Mouse (Mus musculus): ENCODE data around the gene Gnb1l. TPM values are rescaled to one million over a fixed set of nuclear protein-coding genes. Genes with fewer than 3 reads are reported as not detected.

Gene Gnb1l
- polyA plus RNA-seq, 1 experiment from 2014 or later = 11.5 TPM

GRCm38 (mm10) chr16:18591047-18592018 lies 92.8 kb downstream of the Gnb1l start:
- Histone ChIP-seq H3K4me1 (peaks cover 36% of the 10 kb centered on the region), H3K4me3 (peak overlapping the region; percentile 16), H3K27me3 (peaks cover 86% of the 10 kb centered on the region), H3K9ac (peak overlapping the region; percentile 18; the same call in 1 of the 2 replicates), H3K4me2 (replicated peaks) (peak overlapping the region; percentile 39), H3K27ac (no peak overlapping the region), H3K9me3 (replicated peaks) (no peaks in the 10 kb centered on the region), H3K36me3 (no peaks in the 10 kb centered on the region)
- 2% methylated on average over 59 of the region's 59 CpGs for WGBS
- ATAC-seq (ENCODE audit: low FRiP score) = no peak

- no peak overlapping the region for H3K27ac ChIP-seq
- H3K9ac ChIP-seq = no peak overlapping the region
- no peak overlapping the region for H3K4me2 ChIP-seq (replicated peaks)
- WGBS = 65% methylated on average over 2 of the region's 2 CpGs
- peaks cover 68% of the 10 kb centered on the region for H3K27me3 ChIP-seq
- H3K4me1 ChIP-seq = peaks cover 20% of the 10 kb centered on the region
- H3K9me3 ChIP-seq (replicated peaks) = no peaks in the 10 kb centered on the region
- no peaks in the 10 kb centered on the region for H3K36me3 ChIP-seq
- no peak for ATAC-seq (ENCODE audit: low FRiP score)
- H3K4me3 ChIP-seq = no peak overlapping the region
Measured at GRCm38 (mm10) chr16:18593930-18594329, 95.4 kb downstream of the Gnb1l start.

GRCm38 (mm10) chr16:18596255-18596654 lies 97.7 kb downstream of the Gnb1l start:
- no peak for ATAC-seq (ENCODE audit: low FRiP score)
- 46% methylated on average over 4 of the region's 5 CpGs for WGBS
- H3K4me1 ChIP-seq = peaks cover 7% of the 10 kb centered on the region
- H3K9ac ChIP-seq = no peak overlapping the region
- peaks cover 45% of the 10 kb centered on the region for H3K27me3 ChIP-seq
- H3K4me2 ChIP-seq (replicated peaks) = no peak overlapping the region
- H3K36me3 ChIP-seq = no peaks in the 10 kb centered on the region
- H3K27ac ChIP-seq = no peak overlapping the region
- H3K4me3 ChIP-seq = no peak overlapping the region
- H3K9me3 ChIP-seq (replicated peaks) = no peaks in the 10 kb centered on the region

GRCm38 (mm10) chr16:18598006-18598405 lies 99.5 kb downstream of the Gnb1l start:
- H3K27ac ChIP-seq = no peak overlapping the region
- H3K27me3 ChIP-seq = peaks cover 29% of the 10 kb centered on the region
- H3K4me1 ChIP-seq = no peaks in the 10 kb centered on the region
- H3K4me3 ChIP-seq = no peak overlapping the region
- H3K9me3 ChIP-seq (replicated peaks) = no peaks in the 10 kb centered on the region
- no peak for ATAC-seq (ENCODE audit: low FRiP score)
- 79% methylated on average over 3 of the region's 3 CpGs for WGBS
- H3K4me2 ChIP-seq (replicated peaks) = no peak overlapping the region
- 0 out of 2 replicates have a peak overlapping the region, but pooled peaks have one; percentile 6 for H3K9ac ChIP-seq
- no peaks in the 10 kb centered on the region for H3K36me3 ChIP-seq

- H3K4me3 ChIP-seq = no peak overlapping the region
- peaks cover 11% of the 10 kb centered on the region; the same call in 1 of the 2 replicates for H3K27me3 ChIP-seq
- no peak overlapping the region for H3K9ac ChIP-seq
- no peaks in the 10 kb centered on the region for H3K9me3 ChIP-seq (replicated peaks)
- H3K27ac ChIP-seq = no peak overlapping the region
- peaks cover 5% of the 10 kb centered on the region for H3K4me1 ChIP-seq
- no peaks in the 10 kb centered on the region for H3K36me3 ChIP-seq
- no peak overlapping the region for H3K4me2 ChIP-seq (replicated peaks)
- WGBS = 54% methylated on average over 7 of the region's 7 CpGs
- no peak for ATAC-seq (ENCODE audit: low FRiP score)
Measured at GRCm38 (mm10) chr16:18601447-18601846, 102.9 kb downstream of the Gnb1l start.

GRCm38 (mm10) chr16:18604267-18604701 lies 105.8 kb downstream of the Gnb1l start:
- Histone ChIP-seq H3K9ac (peak overlapping the region; percentile 23; the same call in 1 of the 2 replicates), H3K4me2 (replicated peaks) (no peak overlapping the region), H3K4me1 (peaks cover 13% of the 10 kb centered on the region), H3K27me3 (peaks cover 18% of the 10 kb centered on the region), H3K27ac (no peak overlapping the region; the same call in 1 of the 2 replicates), H3K9me3 (replicated peaks) (no peaks in the 10 kb centered on the region), H3K36me3 (no peaks in the 10 kb centered on the region), H3K4me3 (no peak overlapping the region)
- no peak for ATAC-seq (ENCODE audit: low FRiP score)
- WGBS = 53% methylated on average over 8 of the region's 8 CpGs

GRCm38 (mm10) chr16:18605705-18606104 lies 107.2 kb downstream of the Gnb1l start:
- Histone ChIP-seq H3K27me3 (peaks cover 31% of the 10 kb centered on the region), H3K4me2 (replicated peaks) (no peak overlapping the region), H3K4me3 (no peak overlapping the region), H3K9ac (no peak overlapping the region), H3K4me1 (peaks cover 14% of the 10 kb centered on the region), H3K36me3 (no peaks in the 10 kb centered on the region), H3K9me3 (replicated peaks) (no peaks in the 10 kb centered on the region), H3K27ac (no peak overlapping the region)
- whole genome bisulfite sequencing = 81% methylated on average over 5 of the region's 5 CpGs
- ATAC-seq (ENCODE audit: low FRiP score) = no peak

- 6% methylated on average over 11 of the region's 11 CpGs for WGBS
- Histone ChIP-seq H3K36me3 (no peaks in the 10 kb centered on the region), H3K4me2 (replicated peaks) (0 out of 2 replicates have a peak overlapping the region, but pooled peaks have one; percentile 9), H3K27me3 (peaks cover 45% of the 10 kb centered on the region), H3K9ac (no peak overlapping the region), H3K27ac (no peak overlapping the region), H3K9me3 (replicated peaks) (no peaks in the 10 kb centered on the region), H3K4me3 (no peak overlapping the region), H3K4me1 (peaks cover 30% of the 10 kb centered on the region)
- ATAC-seq (ENCODE audit: low FRiP score) = no peak
Measured at GRCm38 (mm10) chr16:18608226-18608625, 109.7 kb downstream of the Gnb1l start.

- Histone ChIP-seq H3K36me3 (no peaks in the 10 kb centered on the region), H3K27me3 (peaks cover 43% of the 10 kb centered on the region), H3K4me2 (replicated peaks) (no peak overlapping the region), H3K9ac (no peak overlapping the region), H3K27ac (no peak overlapping the region), H3K9me3 (replicated peaks) (no peaks in the 10 kb centered on the region), H3K4me3 (no peak overlapping the region), H3K4me1 (peaks cover 27% of the 10 kb centered on the region)
- WGBS = 72% methylated on average over 2 of the region's 2 CpGs
- ATAC-seq (ENCODE audit: low FRiP score) = no peak
Measured at GRCm38 (mm10) chr16:18609099-18609498, 110.6 kb downstream of the Gnb1l start.

- H3K27me3 ChIP-seq = peaks cover 60% of the 10 kb centered on the region
- H3K9me3 ChIP-seq (replicated peaks) = no peaks in the 10 kb centered on the region
- H3K27ac ChIP-seq = no peak overlapping the region
- 35% methylated on average over 13 of the region's 13 CpGs for WGBS
- H3K4me1 ChIP-seq = peaks cover 25% of the 10 kb centered on the region
- no peak overlapping the region for H3K9ac ChIP-seq
- 0 out of 2 replicates have a peak, but pooled peaks have one; percentile 39 for ATAC-seq (ENCODE audit: low FRiP score)
- no peak overlapping the region for H3K4me3 ChIP-seq
- no peak overlapping the region for H3K4me2 ChIP-seq (replicated peaks)
- H3K36me3 ChIP-seq = no peaks in the 10 kb centered on the region
Measured at GRCm38 (mm10) chr16:18611752-18612151, 113.2 kb downstream of the Gnb1l start.

- Histone ChIP-seq H3K36me3 (no peaks in the 10 kb centered on the region), H3K27me3 (peaks cover 67% of the 10 kb centered on the region), H3K9me3 (replicated peaks) (no peaks in the 10 kb centered on the region), H3K4me3 (no peak overlapping the region), H3K9ac (no peak overlapping the region), H3K4me2 (replicated peaks) (no peak overlapping the region), H3K4me1 (peaks cover 26% of the 10 kb centered on the region), H3K27ac (no peak overlapping the region)
- 85% methylated on average over 3 of the region's 3 CpGs for WGBS
- ATAC-seq (ENCODE audit: low FRiP score) = no peak
Measured at GRCm38 (mm10) chr16:18613301-18613700, 114.8 kb downstream of the Gnb1l start.

Data from hindbrain, embryonic 12.5 days (tissue).